Mouse (Mus musculus): ENCODE data around the gene D7Ertd443e.

GRCm38 (mm10) chr7:134372276-134372675 is 13.2 kb downstream of the D7Ertd443e start:
- TF ChIP-seq CTCF (IDR thresholded peaks at IDR 0.05; ENCODE audit: low read depth) (no peak), EP300 (IDR thresholded peaks at IDR 0.05; ENCODE audit: low read depth) (no peak)

Data from heart, postnatal 0 days (tissue).